Mouse (Mus musculus) stomach, postnatal 0 days (tissue): ENCODE results near the gene Colgalt2. TPM values are rescaled to one million over a fixed set of nuclear protein-coding genes. Genes with fewer than 3 reads are reported as not detected.
"Not testable (repeated sequence)": the region's sequence is repeated elsewhere in the genome, so short reads cannot be mapped to it uniquely, and the experiment has no call there.

Experiments used
- ATAC-seq: fragments of 200-750 bp; cut with Nextera tagmentation; 2 replicates; pipeline ENCODE4 v1.8.0; 2017; ENCODE audit not compliant: low FRiP score, low TSS enrichment
- DNase-seq: peaks from one replicate; pipeline ENCODE4 v3.0.0-alpha.2; 2016; ENCODE audit warnings: low spot score
- H3K27ac ChIP-seq: fragments of 300-500 bp; sonication (generic); replicated peaks from 2 replicates; pipeline ENCODE4 v1.5.1; 2014; ENCODE audit warnings: mild to moderate bottlenecking, control low read depth
- H3K27me3 ChIP-seq: fragments of 300-500 bp; sonication (generic); 2 replicates; pipeline ENCODE4 v1.6.1; 2014; ENCODE audit warnings: low read length; ENCODE audit not compliant: control insufficient read depth, insufficient read depth
- H3K36me3 ChIP-seq: fragments of 300-500 bp; sonication (generic); 2 replicates; pipeline ENCODE4 v1.6.1; 2014; ENCODE audit warnings: low read length, mixed read lengths; ENCODE audit not compliant: control insufficient read depth, insufficient read depth
- H3K4me1 ChIP-seq: fragments of 300-500 bp; sonication (generic); replicated peaks from 2 replicates; pipeline ENCODE4 v1.6.1; 2014; ENCODE audit warnings: antibody characterized with exemption; ENCODE audit not compliant: control insufficient read depth, insufficient read depth
- H3K4me2 ChIP-seq: fragments of 300-500 bp; sonication (generic); replicated peaks from 2 replicates; pipeline ENCODE4 v1.6.1; 2014; ENCODE audit warnings: low read depth, mild to moderate bottlenecking, control low read depth, moderate library complexity
- H3K4me3 ChIP-seq: fragments of 300-500 bp; sonication (generic); 2 replicates; pipeline ENCODE4 v1.5.1; 2014; ENCODE audit warnings: low read depth, low read length, control low read depth
- H3K9ac ChIP-seq: fragments of 300-500 bp; sonication (generic); 2 replicates; pipeline ENCODE4 v1.6.1; 2014; ENCODE audit warnings: mild to moderate bottlenecking, low read length, control low read depth, mixed read lengths
- H3K9me3 ChIP-seq: fragments of 300-500 bp; sonication (generic); 2 replicates; pipeline ENCODE4 v1.6.1; 2016; ENCODE audit warnings: low read length; ENCODE audit not compliant: control insufficient read depth
- CTCF ChIP-seq: IDR thresholded peaks from 2 replicates; pipeline ENCODE4 v1.5.1; 2016; ENCODE audit warnings: antibody characterized with exemption, low read depth, mild to moderate bottlenecking, moderate library complexity
- EP300 ChIP-seq: optimal IDR thresholded peaks from 2 replicates; pipeline ENCODE3; 2016; ENCODE audit warnings: antibody characterized with exemption
- WGBS: fragments of 180-500 bp; shearing (Covaris S2); extraction: QIAGEN DNeasy Blood & Tissue Kit; methylation state at CpG from one replicate; pipeline ENCODE4 v1.1.7; 2014; 5-methylcytosine and 5-hydroxymethylcytosine counted together
- polyA plus RNA-seq: library from polyadenylated mRNA; unstranded; fragments of >200 nt; fragmentation: Nextera tagmentation; extraction: Ambion mirVana; gene quantifications from 2 replicates; pipeline ENCODE4 v1.2.1, GENCODE M21; 2015

Colgalt2 gene
- polyA plus RNA-seq, 1 experiment from 2014 or later, result 0.50 TPM

GRCm38 (mm10) chr1:152423052-152423451 is 23.4 kb downstream of the Colgalt2 start:
- ATAC-seq (no peak), DNase-seq (no peak)
- Histone ChIP-seq H3K27me3 (no peaks in the 10 kb centered on the region), H3K27ac (no peak overlapping the region), H3K36me3 (no peaks in the 10 kb centered on the region), H3K4me2 (no peak overlapping the region), H3K9me3 (no peaks in the 10 kb centered on the region), H3K4me1 (no peaks in the 10 kb centered on the region), H3K4me3 (no peak overlapping the region), H3K9ac (no peak overlapping the region)
- 84% methylated on average over 3 of the region's 3 CpGs for WGBS
- no peak for TF ChIP-seq CTCF
- no peak for TF ChIP-seq EP300

GRCm38 (mm10) chr1:152427912-152428581 is 28.4 kb downstream of the Colgalt2 start:
- H3K4me3 ChIP-seq, result no peak overlapping the region
- no peaks in the 10 kb centered on the region for H3K4me1 ChIP-seq
- no peak for DNase-seq
- H3K27ac ChIP-seq, result no peak overlapping the region
- no peaks in the 10 kb centered on the region for H3K27me3 ChIP-seq
- TF ChIP-seq EP300, result no peak
- TF ChIP-seq CTCF, result no peak
- WGBS, result 39% methylated on average over 12 of the region's 12 CpGs
- no peak for ATAC-seq
- no peak overlapping the region for H3K9ac ChIP-seq
- no peaks in the 10 kb centered on the region for H3K36me3 ChIP-seq
- H3K9me3 ChIP-seq, result no peaks in the 10 kb centered on the region
- H3K4me2 ChIP-seq, result peak overlapping the region; percentile 11; the same call in 1 of the 2 replicates

DNA sequence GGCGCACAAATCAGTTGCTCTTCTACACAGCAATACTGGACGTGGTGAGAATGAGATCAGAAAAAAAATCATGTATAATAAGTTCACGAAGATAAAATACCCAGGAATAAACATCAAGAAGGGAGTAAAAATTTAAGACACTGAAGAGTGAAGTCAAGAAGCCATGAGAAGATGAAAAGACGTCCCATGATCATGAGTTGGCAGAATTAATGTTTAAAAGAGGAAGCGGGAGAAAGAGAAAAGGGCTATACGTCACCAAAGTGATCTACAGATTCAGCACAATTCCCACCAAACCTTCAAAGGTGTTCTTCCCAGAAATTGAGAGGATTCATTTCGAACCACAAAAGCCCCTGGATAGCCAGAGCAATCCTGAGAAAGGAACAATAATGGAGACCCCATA is 30.2 kb downstream of the Colgalt2 start:
- ATAC-seq, result no peak
- Histone ChIP-seq H3K9me3 (no peaks in the 10 kb centered on the region), H3K27me3 (no peaks in the 10 kb centered on the region), H3K9ac (no peak overlapping the region), H3K4me2 (no peak overlapping the region), H3K27ac (no peak overlapping the region), H3K4me1 (no peaks in the 10 kb centered on the region), H3K4me3 (no peak overlapping the region), H3K36me3 (no peaks in the 10 kb centered on the region)
- no peak for DNase-seq
- no peak for TF ChIP-seq EP300
- no peak for TF ChIP-seq CTCF
- WGBS, result 85% methylated on average over 7 of the region's 7 CpGs

DNA sequence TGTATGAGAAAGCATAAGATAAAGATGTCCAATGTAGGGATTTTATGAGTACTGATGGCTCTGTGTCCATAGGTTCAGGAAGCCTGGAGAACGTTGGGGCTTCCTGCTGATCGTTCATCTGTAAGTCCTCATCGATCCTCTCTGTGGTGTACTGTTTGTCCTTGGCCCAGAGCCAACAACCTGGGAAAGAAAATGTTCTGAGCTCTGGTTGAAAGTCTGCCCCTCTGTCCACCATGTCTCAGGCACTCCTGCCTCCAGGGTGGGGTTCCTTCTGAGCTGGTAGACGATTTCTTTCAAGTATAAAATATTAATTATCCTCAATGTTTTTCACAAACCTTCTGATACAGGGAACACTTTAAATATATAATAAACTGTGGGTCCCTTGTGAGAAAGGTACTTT is 34.5 kb downstream of the Colgalt2 start:
- DNase-seq, result no peak
- H3K4me1 ChIP-seq, result no peaks in the 10 kb centered on the region
- H3K36me3 ChIP-seq, result no peaks in the 10 kb centered on the region
- H3K4me3 ChIP-seq, result no peak overlapping the region
- no peak for ATAC-seq
- TF ChIP-seq CTCF, result no peak
- TF ChIP-seq EP300, result no peak
- no peak overlapping the region for H3K27ac ChIP-seq
- H3K9me3 ChIP-seq, result no peaks in the 10 kb centered on the region
- no peak overlapping the region for H3K4me2 ChIP-seq
- H3K9ac ChIP-seq, result no peak overlapping the region
- H3K27me3 ChIP-seq, result no peaks in the 10 kb centered on the region
- 63% methylated on average over 4 of the region's 4 CpGs for WGBS

- whole genome bisulfite sequencing, result 83% methylated on average over 15 of the region's 17 CpGs
- H3K4me3 ChIP-seq, H3K9me3 ChIP-seq, H3K27me3 ChIP-seq, DNase-seq, H3K4me1 ChIP-seq, H3K4me2 ChIP-seq, H3K27ac ChIP-seq, H3K36me3 ChIP-seq, ATAC-seq, H3K9ac ChIP-seq: not testable (repeated sequence)
Observed at GRCm38 (mm10) chr1:152437518-152437917, 37.9 kb downstream of the Colgalt2 start.

- no peak overlapping the region for H3K4me3 ChIP-seq
- H3K4me1 ChIP-seq, result no peaks in the 10 kb centered on the region
- H3K9me3 ChIP-seq, result no peaks in the 10 kb centered on the region
- H3K9ac ChIP-seq, result no peak overlapping the region
- DNase-seq (no peak), ATAC-seq (no peak)
- H3K4me2 ChIP-seq, result no peak overlapping the region
- H3K27ac ChIP-seq, result no peak overlapping the region
- TF ChIP-seq EP300 (no peak), CTCF (no peak)
- 45% methylated on average over 4 of the region's 4 CpGs for WGBS
- H3K36me3 ChIP-seq, result no peaks in the 10 kb centered on the region
- no peaks in the 10 kb centered on the region for H3K27me3 ChIP-seq
Observed at GRCm38 (mm10) chr1:152439408-152439807, 39.8 kb downstream of the Colgalt2 start.
